16 mouse cellular contexts compared by ENCODE assay signal in genomic region chr2:167853411-167853821, GRCm38 (mm10).
DNase-seq lines count a peak whose midpoint lies in the region; ATAC-seq and TF ChIP-seq lines count a peak whose summit lies in the region.
"Had no signal": no experiment of that assay in that cellular context is flagged by ENCODE, and none has a peak within 500 bp of the region (broad histone marks: within the 10 kb centered on the region; RNA-seq: fewer than 3 reads in every experiment).

No protein-coding gene starts in this region.

- no peaks in the 10 kb centered on the region for H3K36me3 ChIP-seq in hindbrain, postnatal 0 days (ENCODE audit: insufficient read depth, low read length)
- H3K36me3 ChIP-seq in hindbrain, embryonic 14.5 days (replicated peaks; ENCODE audit: control insufficient read depth, insufficient read depth) = no peaks in the 10 kb centered on the region
- H3K36me3 ChIP-seq in G1E (replicated peaks) = no peaks in the 10 kb centered on the region
- no peaks in the 10 kb centered on the region for H3K36me3 ChIP-seq in heart, postnatal 0 days (replicated peaks; ENCODE audit: control insufficient read depth, insufficient read depth, low read length)
- H3K36me3 ChIP-seq in midbrain, embryonic 16.5 days (ENCODE audit: control insufficient read depth, insufficient read depth, low read length) = no peaks in the 10 kb centered on the region
- H3K36me3 ChIP-seq: heart, embryonic 15.5 days; midbrain, embryonic 12.5 days; neural tube, embryonic 12.5 days had no signal

- H3K27ac ChIP-seq in hindbrain, postnatal 0 days = no peak overlapping the region
- H3K27ac ChIP-seq in hindbrain, embryonic 14.5 days = no peak overlapping the region
- peak overlapping the region; percentile 43 for H3K27ac ChIP-seq in heart, postnatal 0 days (ENCODE audit: low read depth)
- H3K27ac ChIP-seq in midbrain, embryonic 16.5 days (ENCODE audit: low read length) = no peak overlapping the region
- H3K27ac ChIP-seq: forebrain, embryonic 13.5 days; heart, embryonic 15.5 days; kidney, postnatal 0 days; liver, embryonic 14.5 days; midbrain, embryonic 12.5 days; neural tube, embryonic 12.5 days had no signal

- no peaks in the 10 kb centered on the region for H3K4me1 ChIP-seq in hindbrain, postnatal 0 days (ENCODE audit: insufficient read depth, low read length)
- no peaks in the 10 kb centered on the region for H3K4me1 ChIP-seq in hindbrain, embryonic 14.5 days (replicated peaks; ENCODE audit: control insufficient read depth, insufficient read depth, low read length)
- peaks cover 11% of the 10 kb centered on the region; the same call in 1 of the 2 replicates for H3K4me1 ChIP-seq in G1E (ENCODE audit: insufficient read depth, low read depth, low read length)
- H3K4me1 ChIP-seq in heart, postnatal 0 days (ENCODE audit: control insufficient read depth, insufficient read depth) = peaks cover 39% of the 10 kb centered on the region
- H3K4me1 ChIP-seq in midbrain, embryonic 16.5 days (ENCODE audit: control insufficient read depth, insufficient read depth, low read length) = no peaks in the 10 kb centered on the region
- H3K4me1 ChIP-seq: forebrain, embryonic 13.5 days had no signal

- 72% methylated on average over 8 of the region's 8 CpGs for whole genome bisulfite sequencing in hindbrain, postnatal 0 days
- WGBS in hindbrain, embryonic 14.5 days = 83% methylated on average over 8 of the region's 8 CpGs
- WGBS in heart, postnatal 0 days = 67% methylated on average over 8 of the region's 8 CpGs
- WGBS in midbrain, embryonic 16.5 days = 84% methylated on average over 8 of the region's 8 CpGs

- H3K4me3 ChIP-seq in hindbrain, postnatal 0 days (ENCODE audit: low read length) = no peak overlapping the region
- no peak overlapping the region for H3K4me3 ChIP-seq in hindbrain, embryonic 14.5 days (replicated peaks; ENCODE audit: low read length)
- H3K4me3 ChIP-seq in G1E (ENCODE audit: low read depth, low read length) = peak overlapping the region; percentile 5; the same call in 1 of the 2 replicates
- H3K4me3 ChIP-seq in heart, postnatal 0 days (ENCODE audit: low read depth, low read length) = no peak overlapping the region
- H3K4me3 ChIP-seq in midbrain, embryonic 16.5 days (ENCODE audit: low read depth, low read length) = no peak overlapping the region
- H3K4me3 ChIP-seq: forebrain, embryonic 13.5 days; heart, embryonic 15.5 days; midbrain, embryonic 12.5 days; neural tube, embryonic 12.5 days had no signal

- TF ChIP-seq EP300 in heart, postnatal 0 days (IDR thresholded peaks at IDR 0.05; ENCODE audit: low read depth) = no peak

- no peaks in the 10 kb centered on the region for H3K9me3 ChIP-seq in hindbrain, postnatal 0 days (ENCODE audit: low read length)
- no peaks in the 10 kb centered on the region for H3K9me3 ChIP-seq in hindbrain, embryonic 14.5 days (ENCODE audit: control insufficient read depth, low read length)
- H3K9me3 ChIP-seq in G1E (replicated peaks) = no peaks in the 10 kb centered on the region
- H3K9me3 ChIP-seq in heart, postnatal 0 days (replicated peaks; ENCODE audit: control insufficient read depth, low read length) = no peaks in the 10 kb centered on the region
- no peaks in the 10 kb centered on the region for H3K9me3 ChIP-seq in midbrain, embryonic 16.5 days (replicated peaks; ENCODE audit: control insufficient read depth, low read length, poor library complexity, severe bottlenecking)
- H3K9me3 ChIP-seq: forebrain, embryonic 13.5 days; heart, embryonic 15.5 days; midbrain, embryonic 12.5 days; neural tube, embryonic 12.5 days had no signal

- TF ChIP-seq CTCF in hindbrain, postnatal 0 days (IDR thresholded peaks at IDR 0.05; ENCODE audit: low read depth) = no peak
- no peak for TF ChIP-seq CTCF in G1E (IDR thresholded peaks at IDR 0.05; ENCODE audit: low read depth, low read length)
- no peak for TF ChIP-seq CTCF in heart, postnatal 0 days (IDR thresholded peaks at IDR 0.05; ENCODE audit: low read depth)

- DNase-seq in hindbrain, postnatal 0 days (ENCODE audit: low spot score) = no peak
- DNase-seq in hindbrain, embryonic 14.5 days (ENCODE audit: low spot score) = no peak
- no peak for DNase-seq in G1E (ENCODE audit: low spot score)
- peak; percentile 66 for DNase-seq in adrenal gland, adult 8-10 months
- no peak for DNase-seq in heart, postnatal 0 days (ENCODE audit: low spot score)
- DNase-seq in thymus, postnatal 14 days = no peak
- DNase-seq: cerebellum, adult 11 months; thymus, postnatal 4 days had no signal

- no peak overlapping the region for H3K9ac ChIP-seq in hindbrain, postnatal 0 days (replicated peaks; ENCODE audit: low read length)
- no peak overlapping the region for H3K9ac ChIP-seq in hindbrain, embryonic 14.5 days
- H3K9ac ChIP-seq in heart, postnatal 0 days (replicated peaks; ENCODE audit: low read depth, low read length) = no peak overlapping the region
- H3K9ac ChIP-seq in midbrain, embryonic 16.5 days (ENCODE audit: low read depth, low read length) = no peak overlapping the region
- H3K9ac ChIP-seq: forebrain, embryonic 13.5 days; heart, embryonic 15.5 days; liver, embryonic 14.5 days; midbrain, embryonic 12.5 days; neural tube, embryonic 12.5 days had no signal

- H3K27me3 ChIP-seq in hindbrain, postnatal 0 days (ENCODE audit: insufficient read depth, low read length) = no peaks in the 10 kb centered on the region
- H3K27me3 ChIP-seq in hindbrain, embryonic 14.5 days (ENCODE audit: control insufficient read depth, insufficient read depth, low read length) = no peaks in the 10 kb centered on the region
- peaks cover 96% of the 10 kb centered on the region for H3K27me3 ChIP-seq in G1E (ENCODE audit: insufficient read depth, low read length)
- H3K27me3 ChIP-seq in heart, postnatal 0 days (ENCODE audit: control insufficient read depth, insufficient read depth, low read length) = no peaks in the 10 kb centered on the region
- H3K27me3 ChIP-seq in midbrain, embryonic 16.5 days (ENCODE audit: control insufficient read depth, insufficient read depth, low read depth, low read length) = no peaks in the 10 kb centered on the region
- H3K27me3 ChIP-seq: forebrain, embryonic 13.5 days; heart, embryonic 15.5 days; midbrain, embryonic 12.5 days; neural tube, embryonic 12.5 days had no signal

- H3K4me2 ChIP-seq in hindbrain, postnatal 0 days (ENCODE audit: low read depth, low read length) = no peak overlapping the region
- H3K4me2 ChIP-seq in hindbrain, embryonic 14.5 days (replicated peaks) = no peak overlapping the region
- H3K4me2 ChIP-seq in heart, postnatal 0 days (ENCODE audit: low read depth, low read length) = no peak overlapping the region
- H3K4me2 ChIP-seq in midbrain, embryonic 16.5 days (ENCODE audit: low read length) = no peak overlapping the region
- H3K4me2 ChIP-seq: forebrain, embryonic 13.5 days; heart, embryonic 15.5 days; midbrain, embryonic 12.5 days; neural tube, embryonic 12.5 days had no signal

- 0 out of 2 replicates have a peak, but pooled peaks have one; percentile 21 for ATAC-seq in hindbrain, postnatal 0 days
- no peak for ATAC-seq in hindbrain, embryonic 14.5 days (ENCODE audit: low FRiP score)
- ATAC-seq in G1E (ENCODE audit: extremely low read depth, insufficient number of reproducible peaks, low FRiP score, poor library complexity, severe bottlenecking) = no peak
- 0 out of 2 replicates have a peak, but pooled peaks have one; percentile 40 for ATAC-seq in heart, postnatal 0 days (ENCODE audit: insufficient read depth, low read depth)
- ATAC-seq in midbrain, embryonic 16.5 days = no peak
- ATAC-seq: activated CD4-positive, CD25-positive, alpha-beta regulatory T cell, adult 4 months; forebrain, embryonic 13.5 days had no signal

Comparison
In these comparisons a context has a peak if more than half of its experiments do, and no peak if none do; other contexts are left out.
1. ATAC-seq: peak in hindbrain, postnatal 0 days (single experiment) and heart, postnatal 0 days (single experiment); none in hindbrain, embryonic 14.5 days (single experiment), G1E (single experiment) and midbrain, embryonic 16.5 days (single experiment).